Mouse (Mus musculus) small intestine, adult 2 months (tissue): ENCODE results near the gene Tbxas1.

Source experiments
- CTCF ChIP-seq: fragments of 200-500 bp; IDR thresholded peaks from 2 replicates; pipeline ENCODE4 v1.5.1; 2012; ENCODE audit warnings: low read depth, mild to moderate bottlenecking, control low read depth, inconsistent platforms, low read length, moderate library complexity, mixed read lengths; ENCODE audit not compliant: insufficient replicate concordance, insufficient read length; ENCODE audit errors: extremely low read depth
- POLR2A ChIP-seq: fragments of 200-500 bp; IDR thresholded peaks from 2 replicates; pipeline ENCODE4 v1.6.1; 2012; ENCODE audit warnings: low read depth, mild to moderate bottlenecking, control low read depth, inconsistent platforms, low read length, moderate library complexity

DNA sequence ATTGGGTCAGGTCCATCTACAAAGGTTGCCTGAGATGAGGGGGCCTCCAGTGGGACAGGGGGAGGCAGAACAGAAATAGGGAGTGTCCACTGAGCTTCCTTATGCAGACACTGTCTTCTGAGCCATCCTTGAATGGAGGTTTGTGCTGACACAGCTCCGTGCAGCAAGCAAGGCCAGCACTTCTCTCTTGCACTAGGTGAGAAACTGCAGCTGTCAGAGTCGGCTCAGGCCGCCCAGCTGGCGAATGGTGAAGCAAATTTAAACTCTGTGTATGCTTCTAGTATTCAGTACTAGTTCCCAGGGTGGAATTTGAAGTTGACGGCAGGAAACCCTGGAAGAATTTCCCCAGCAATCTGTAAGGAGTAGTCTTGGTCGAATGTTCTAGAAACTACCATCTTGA, 175.6 kb downstream of the Tbxas1 start:
- TF ChIP-seq CTCF (no peak), POLR2A (no peak)
